Comparison of ENCODE assay signal across 8 mouse cellular contexts in genomic region chr5:16047452-16048191, GRCm38 (mm10).
A peak's percentile ranks its signal among the peaks of the same experiment; 100 is the strongest.
DNase-seq lines count a peak whose midpoint lies in the region; ATAC-seq and TF ChIP-seq lines count a peak whose summit lies in the region.

No protein-coding gene starts in this region.

- no peak for ATAC-seq in heart, embryonic 16.5 days (replicated peaks; ENCODE audit: extremely low read depth, insufficient read depth, low FRiP score)
- ATAC-seq in midbrain, postnatal 0 days (ENCODE audit: low FRiP score): no peak

- 0 out of 2 replicates have a peak, but pooled peaks cover 2% of the 10 kb centered on the region for H3K4me1 ChIP-seq in heart, embryonic 16.5 days (ENCODE audit: control insufficient read depth, insufficient read depth, low read length)
- peaks cover 10% of the 10 kb centered on the region for H3K4me1 ChIP-seq in limb, embryonic 10.5 days
- H3K4me1 ChIP-seq in midbrain, postnatal 0 days (ENCODE audit: insufficient read depth, low read length): no peaks in the 10 kb centered on the region

- H3K4me3 ChIP-seq in heart, embryonic 16.5 days (ENCODE audit: low read length): no peak overlapping the region
- no peak overlapping the region for H3K4me3 ChIP-seq in limb, embryonic 10.5 days
- H3K4me3 ChIP-seq in midbrain, postnatal 0 days (ENCODE audit: low read depth, low read length): no peak overlapping the region

- no peaks in the 10 kb centered on the region for H3K27me3 ChIP-seq in heart, embryonic 16.5 days (ENCODE audit: control insufficient read depth, insufficient read depth, low read length)
- H3K27me3 ChIP-seq in limb, embryonic 10.5 days (ENCODE audit: low read depth, poor library complexity, severe bottlenecking): no peaks in the 10 kb centered on the region
- H3K27me3 ChIP-seq in midbrain, postnatal 0 days (ENCODE audit: insufficient read depth, low read length): no peaks in the 10 kb centered on the region

- H3K4me2 ChIP-seq in heart, embryonic 16.5 days (ENCODE audit: low read depth, low read length): peak overlapping the region; percentile 12; the same call in 1 of the 2 replicates
- no peak overlapping the region for H3K4me2 ChIP-seq in midbrain, postnatal 0 days (ENCODE audit: low read depth, low read length, poor library complexity, severe bottlenecking)

- no peaks in the 10 kb centered on the region for H3K36me3 ChIP-seq in heart, embryonic 16.5 days (ENCODE audit: control insufficient read depth, insufficient read depth)
- no peaks in the 10 kb centered on the region for H3K36me3 ChIP-seq in limb, embryonic 10.5 days
- no peaks in the 10 kb centered on the region for H3K36me3 ChIP-seq in midbrain, postnatal 0 days (ENCODE audit: insufficient read depth, low read length)

- no peaks in the 10 kb centered on the region for H3K9me3 ChIP-seq in heart, embryonic 16.5 days (replicated peaks; ENCODE audit: control insufficient read depth, low read length)
- H3K9me3 ChIP-seq in limb, embryonic 10.5 days (replicated peaks): no peaks in the 10 kb centered on the region
- H3K9me3 ChIP-seq in midbrain, postnatal 0 days (ENCODE audit: low read length): no peaks in the 10 kb centered on the region

- no peak overlapping the region for H3K9ac ChIP-seq in heart, embryonic 16.5 days (ENCODE audit: low read length)
- H3K9ac ChIP-seq in midbrain, postnatal 0 days (replicated peaks; ENCODE audit: low read length, poor library complexity, severe bottlenecking): no peak overlapping the region

- no peak for TF ChIP-seq CTCF in midbrain, postnatal 0 days (IDR thresholded peaks at IDR 0.05)

- DNase-seq in 3T3-L1 (ENCODE audit: low read depth, low spot score) (peak; percentile 39), adipocyte (ENCODE audit: low spot score) (peak; percentile 85)
- peak; percentile 34 to 53 for DNase-seq in lung, adult 18-20 months
- no peak for DNase-seq in embryo, embryonic 10 days (ENCODE audit: low spot score)
- DNase-seq in right cerebral cortex, postnatal 14 days: no peak
- no peak for DNase-seq in limb, embryonic 10.5 days (ENCODE audit: low spot score)
- DNase-seq in midbrain, postnatal 0 days (ENCODE audit: low spot score): no peak

- 53% methylated on average over 10 of the region's 10 CpGs for WGBS in heart, embryonic 16.5 days
- WGBS in limb, embryonic 10.5 days: 64% methylated on average over 10 of the region's 10 CpGs
- WGBS in midbrain, postnatal 0 days: 69% methylated on average over 10 of the region's 10 CpGs

- peak overlapping the region; percentile 51 for H3K27ac ChIP-seq in heart, embryonic 16.5 days (ENCODE audit: low read length)
- no peak overlapping the region; the same call in 1 of the 2 replicates for H3K27ac ChIP-seq in limb, embryonic 10.5 days
- no peak overlapping the region for H3K27ac ChIP-seq in midbrain, postnatal 0 days (ENCODE audit: low read depth, low read length)

Comparison
In these comparisons a context has a peak if more than half of its experiments do, and no peak if none do; other contexts are left out.
1. DNase-seq: peak in 3T3-L1 (single experiment), adipocyte (single experiment) and lung, adult 18-20 months (2 of 2); none in embryo, embryonic 10 days (single experiment), right cerebral cortex, postnatal 14 days (single experiment), limb, embryonic 10.5 days (single experiment) and midbrain, postnatal 0 days (single experiment).